In the genomic region with DNA sequence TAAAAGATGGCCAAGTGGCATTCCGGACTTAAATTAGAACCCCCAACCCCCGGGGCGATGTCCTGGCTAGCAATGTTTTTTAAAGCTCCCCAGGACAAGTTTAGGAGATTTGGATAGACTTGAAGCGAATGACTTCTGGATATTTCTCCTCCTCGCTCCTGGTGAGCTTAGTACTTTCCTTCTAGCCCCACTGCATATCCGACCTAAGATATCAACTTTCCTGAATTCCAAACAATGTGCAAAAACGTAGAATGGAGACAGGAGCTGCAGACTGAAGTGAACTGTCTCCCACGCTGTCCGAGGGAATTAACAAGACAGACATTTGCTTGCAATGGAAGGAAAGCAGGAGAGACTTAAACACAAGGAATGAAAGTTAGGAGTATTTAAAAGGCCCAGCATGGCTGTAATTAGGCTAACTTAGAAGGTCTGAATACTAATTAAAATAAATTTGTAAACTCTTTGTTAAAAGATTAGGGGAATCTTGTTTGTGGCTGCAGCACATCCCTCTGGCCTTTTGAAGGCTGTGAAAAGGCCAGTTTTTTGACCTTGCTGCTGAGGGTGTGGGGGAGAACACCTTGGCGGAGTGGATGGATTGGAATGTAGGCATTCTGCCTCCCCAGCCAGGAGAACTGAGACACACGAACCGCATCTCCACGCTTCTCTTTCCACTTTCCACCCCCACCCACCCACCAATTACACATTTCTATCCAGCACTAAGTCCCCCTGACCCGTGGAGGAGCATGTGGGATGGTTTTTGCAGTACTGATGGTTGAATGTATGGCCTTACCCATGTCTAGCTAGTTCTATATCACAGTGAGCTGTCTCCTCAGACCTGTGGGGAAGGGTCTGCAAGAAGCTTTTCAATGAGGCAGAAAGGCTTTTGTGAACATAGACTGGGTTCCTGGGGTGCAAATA, we compare ENCODE assay signal across 8 mouse cellular contexts. TPM values are rescaled to one million over a fixed set of nuclear protein-coding genes. Genes with fewer than 3 reads are reported as not detected.
DNase-seq lines count a peak whose midpoint lies in the region; ATAC-seq and TF ChIP-seq lines count a peak whose summit lies in the region.

No protein-coding gene starts in this region.

- 12% methylated on average over 14 of the region's 14 CpGs for WGBS in heart, embryonic 12.5 days
- 15% methylated on average over 14 of the region's 14 CpGs for WGBS in hindbrain, postnatal 0 days

- peaks cover 28% of the 10 kb centered on the region for H3K4me1 ChIP-seq in heart, embryonic 12.5 days (replicated peaks)
- peaks cover 8% of the 10 kb centered on the region; the same call in 1 of the 2 replicates for H3K4me1 ChIP-seq in hindbrain, postnatal 0 days (ENCODE audit: insufficient read depth, low read length)

- H3K36me3 ChIP-seq in heart, embryonic 12.5 days, result no peaks in the 10 kb centered on the region
- no peaks in the 10 kb centered on the region for H3K36me3 ChIP-seq in hindbrain, postnatal 0 days (ENCODE audit: insufficient read depth, low read length)
- H3K36me3 ChIP-seq in myocyte (ENCODE audit: control insufficient read depth, insufficient read depth), result no peaks in the 10 kb centered on the region

- ATAC-seq in heart, embryonic 12.5 days (ENCODE audit: insufficient number of reproducible peaks, low FRiP score), result no peak
- no peak for ATAC-seq in hindbrain, postnatal 0 days

- no peak for TF ChIP-seq CTCF in hindbrain, postnatal 0 days (IDR thresholded peaks at IDR 0.05; ENCODE audit: low read depth)

- H3K4me2 ChIP-seq in heart, embryonic 12.5 days, result peak overlapping the region; percentile 96
- peak overlapping the region; percentile 81 for H3K4me2 ChIP-seq in hindbrain, postnatal 0 days (ENCODE audit: low read depth, low read length)
- peak overlapping the region; percentile 88 for H3K4me2 ChIP-seq in myocyte (ENCODE audit: low read depth)

- no peak overlapping the region for H3K27ac ChIP-seq in heart, embryonic 12.5 days (ENCODE audit: poor library complexity, severe bottlenecking)
- H3K27ac ChIP-seq in hindbrain, postnatal 0 days, result no peak overlapping the region

- H3K27me3 ChIP-seq in heart, embryonic 12.5 days (replicated peaks), result peaks cover 21% of the 10 kb centered on the region
- no peaks in the 10 kb centered on the region for H3K27me3 ChIP-seq in hindbrain, postnatal 0 days (ENCODE audit: insufficient read depth, low read length)
- peaks cover 24% of the 10 kb centered on the region for H3K27me3 ChIP-seq in myocyte (ENCODE audit: control insufficient read depth, insufficient read depth, insufficient read length)

- no peak for DNase-seq in heart, adult 9 months (ENCODE audit: low spot score in 2 of 2)
- peak; percentile 19 for DNase-seq in embryo, embryonic 9.5 days (ENCODE audit: extremely low spot score)
- no peak for DNase-seq in hindbrain, postnatal 0 days (ENCODE audit: low spot score)
- no peak for DNase-seq in adrenal gland, postnatal 4 days (ENCODE audit: low spot score in 2 of 2)
- DNase-seq in layer of hippocampus, postnatal 36 days, result no peak
- no peak for DNase-seq in cerebellum, adult 9-10 months

- no peaks in the 10 kb centered on the region for H3K9me3 ChIP-seq in heart, embryonic 12.5 days (replicated peaks)
- H3K9me3 ChIP-seq in hindbrain, postnatal 0 days (ENCODE audit: low read length), result no peaks in the 10 kb centered on the region

- H3ac ChIP-seq in myocyte (ENCODE audit: control insufficient read depth, insufficient read length), result no peak overlapping the region

- H3K79me2 ChIP-seq in myocyte (ENCODE audit: control insufficient read depth, insufficient read depth), result no peaks in the 10 kb centered on the region

- H3K4me3 ChIP-seq in heart, embryonic 12.5 days, result peak overlapping the region; percentile 60
- H3K4me3 ChIP-seq in hindbrain, postnatal 0 days (ENCODE audit: low read length), result peak overlapping the region; percentile 49
- no peak overlapping the region for H3K4me3 ChIP-seq in myocyte

- TF ChIP-seq POLR2A in myocyte (IDR thresholded peaks at IDR 0.05; ENCODE audit: insufficient read length, low read depth), result no peak

- H3K9ac ChIP-seq in heart, embryonic 12.5 days, result peak overlapping the region; percentile 61
- no peak overlapping the region for H3K9ac ChIP-seq in hindbrain, postnatal 0 days (replicated peaks; ENCODE audit: low read length)

TF ChIP-seq in myocyte, 11 proteins besides CTCF, POLR2A, EP300 and RAD21:
- TF ChIP-seq MYOG (IDR thresholded peaks at IDR 0.05; ENCODE audit: control insufficient read depth in 1 of 3, insufficient read depth in 1 of 3, insufficient read length in 2 of 3, low read depth in 2 of 3), result no peak
- no peak for TF ChIP-seq CEBPB (IDR thresholded peaks at IDR 0.05; ENCODE audit: insufficient read depth, poor library complexity, severe bottlenecking)
- no peak for TF ChIP-seq TCF3 (IDR thresholded peaks at IDR 0.05; ENCODE audit: insufficient read length, low read depth)
- TF ChIP-seq MAX (IDR thresholded peaks at IDR 0.05; ENCODE audit: low read depth), result no peak
- no peak for TF ChIP-seq POLR2AphosphoS2 (IDR thresholded peaks at IDR 0.05; ENCODE audit: insufficient read length, low read depth)
- TF ChIP-seq REST (IDR thresholded peaks at IDR 0.05; ENCODE audit: insufficient read depth, insufficient read length), result no peak
- no peak for TF ChIP-seq TCF12 (IDR thresholded peaks at IDR 0.05; ENCODE audit: insufficient read depth, poor library complexity, severe bottlenecking)
- no peak for TF ChIP-seq MYOD1 (IDR thresholded peaks at IDR 0.05; ENCODE audit: control insufficient read depth in 1 of 3, insufficient read length in 2 of 3, low read depth in 2 of 3)
- TF ChIP-seq USF1 (IDR thresholded peaks at IDR 0.05; ENCODE audit: low read depth), result no peak
- no peak for TF ChIP-seq SRF (IDR thresholded peaks at IDR 0.05; ENCODE audit: control insufficient read depth, insufficient read length, low read depth)
- TF ChIP-seq E2F4 (IDR thresholded peaks at IDR 0.05; ENCODE audit: insufficient read depth), result no peak

RNA-seq across cellular contexts. Expression of a gene that starts 0.8 kb away (rescaled TPM):
- 2.7 and 3.7 TPM in 2 replicates for polyA plus RNA-seq in heart, embryonic 12.5 days (2016; fragmentation: Nextera tagmentation; extraction: Ambion mirVana)
- total RNA-seq in hindbrain, postnatal 0 days (2014; rRNA removed), result 4.6 and 10.4 TPM in 2 replicates
- 9.6 and 10.2 TPM in 2 replicates for polyA plus RNA-seq in hindbrain, postnatal 0 days (2015; fragmentation: Nextera tagmentation; extraction: Ambion mirVana)
- polyA plus RNA-seq in myocyte (2012; fragmentation: generic; extraction: Trizol), result 0.02 TPM
- 10 to 100 TPM; 17.0 to 18.7 TPM for total RNA-seq in adrenal gland, postnatal 4 days (2021)
- total RNA-seq in layer of hippocampus, postnatal 36 days (2021), result 10 to 100 TPM; 81.2 to 96.8 TPM
